Comparison of ENCODE assay signal across 23 mouse cellular contexts in the genomic region with DNA sequence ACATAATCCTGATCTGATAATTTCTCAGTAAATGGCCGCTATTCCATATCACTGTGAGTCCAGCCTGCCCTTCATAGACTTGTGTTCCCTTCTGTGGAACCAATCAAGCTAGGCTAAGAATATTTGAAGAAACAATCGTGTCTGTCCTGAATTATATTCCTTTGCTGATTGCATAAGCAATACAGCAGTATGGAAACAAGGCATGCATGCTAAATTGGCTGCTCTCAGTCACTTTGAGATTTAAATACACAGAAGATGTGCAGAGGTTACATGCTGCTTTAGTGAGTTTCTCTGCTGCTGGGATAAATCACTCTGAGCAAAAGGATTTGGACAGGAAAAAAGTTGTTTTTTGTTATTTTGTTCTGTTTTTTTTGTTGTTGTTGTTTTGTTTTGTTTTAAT.
DNase-seq lines count a peak whose midpoint lies in the region; ATAC-seq lines count a peak whose summit lies in the region.
"Had no signal": no experiment of that assay in that cellular context is flagged by ENCODE, and none has a peak within 500 bp of the region (broad histone marks: within the 10 kb centered on the region; RNA-seq: fewer than 3 reads in every experiment).

No protein-coding gene starts in this region.

- H3K9ac ChIP-seq in embryonic facial prominence, embryonic 13.5 days = no peak overlapping the region
- H3K9ac ChIP-seq in embryonic facial prominence, embryonic 14.5 days (ENCODE audit: low read depth, low read length) = no peak overlapping the region
- H3K9ac ChIP-seq: forebrain, embryonic 12.5 days had no signal

- DNase-seq in embryonic facial prominence, embryonic 10.5 days (ENCODE audit: low spot score) = no peak
- peak; percentile 4 for DNase-seq in brain, adult 2 months (ENCODE audit: low read depth, low spot score)
- peak; percentile 71 for DNase-seq in embryonic facial prominence, embryonic 14.5 days (ENCODE audit: low spot score)
- no peak for DNase-seq in right cerebral cortex, postnatal 36 days (ENCODE audit: low spot score in 2 of 2)
- no peak for DNase-seq in kidney, adult 9 months
- DNase-seq: adrenal gland, adult 8-10 months; adrenal gland, postnatal 14 days; adrenal gland, postnatal 36 days; B cell, adult 2 months; cerebellum, adult 11-12 months; cerebellum, adult 2 months; cerebellum, adult 9-10 months; cerebellum, postnatal 10 days; cerebellum, postnatal 25 days had no signal

- no peaks in the 10 kb centered on the region for H3K36me3 ChIP-seq in embryonic facial prominence, embryonic 13.5 days
- H3K36me3 ChIP-seq in embryonic facial prominence, embryonic 10.5 days (replicated peaks) = no peaks in the 10 kb centered on the region
- no peaks in the 10 kb centered on the region for H3K36me3 ChIP-seq in embryonic facial prominence, embryonic 14.5 days (ENCODE audit: control insufficient read depth, insufficient read depth, low read length)
- H3K36me3 ChIP-seq: forebrain, embryonic 12.5 days; G1E had no signal

- no peak overlapping the region for H3K4me3 ChIP-seq in embryonic facial prominence, embryonic 13.5 days
- no peak overlapping the region for H3K4me3 ChIP-seq in embryonic facial prominence, embryonic 10.5 days
- no peak overlapping the region for H3K4me3 ChIP-seq in embryonic facial prominence, embryonic 14.5 days (ENCODE audit: low read depth, low read length)
- H3K4me3 ChIP-seq: forebrain, embryonic 12.5 days had no signal

- H3K9me3 ChIP-seq in embryonic facial prominence, embryonic 13.5 days = no peaks in the 10 kb centered on the region
- H3K9me3 ChIP-seq in embryonic facial prominence, embryonic 10.5 days = no peaks in the 10 kb centered on the region
- no peaks in the 10 kb centered on the region for H3K9me3 ChIP-seq in embryonic facial prominence, embryonic 14.5 days (ENCODE audit: control insufficient read depth, low read length)
- H3K9me3 ChIP-seq: forebrain, embryonic 12.5 days had no signal

- H3K27me3 ChIP-seq in embryonic facial prominence, embryonic 13.5 days = no peaks in the 10 kb centered on the region
- H3K27me3 ChIP-seq in embryonic facial prominence, embryonic 10.5 days (replicated peaks; ENCODE audit: low read depth, poor library complexity, severe bottlenecking) = no peaks in the 10 kb centered on the region
- no peaks in the 10 kb centered on the region for H3K27me3 ChIP-seq in embryonic facial prominence, embryonic 14.5 days (replicated peaks; ENCODE audit: control insufficient read depth, insufficient read depth, low read length)
- H3K27me3 ChIP-seq: CH12.LX; forebrain, embryonic 12.5 days; Patski had no signal

- WGBS in embryonic facial prominence, embryonic 13.5 days = 51% methylated on average over 2 of the region's 2 CpGs
- WGBS in embryonic facial prominence, embryonic 10.5 days = 84% methylated on average over 2 of the region's 2 CpGs
- WGBS in embryonic facial prominence, embryonic 14.5 days = 61% methylated on average over 2 of the region's 2 CpGs

- peaks cover 36% of the 10 kb centered on the region for H3K4me1 ChIP-seq in embryonic facial prominence, embryonic 13.5 days
- H3K4me1 ChIP-seq in embryonic facial prominence, embryonic 10.5 days = peaks cover 16% of the 10 kb centered on the region
- peaks cover 25% of the 10 kb centered on the region for H3K4me1 ChIP-seq in embryonic facial prominence, embryonic 14.5 days (ENCODE audit: control insufficient read depth, insufficient read depth, low read length)

- H3K4me2 ChIP-seq in embryonic facial prominence, embryonic 13.5 days = no peak overlapping the region
- no peak overlapping the region for H3K4me2 ChIP-seq in embryonic facial prominence, embryonic 14.5 days (ENCODE audit: low read depth, low read length)
- H3K4me2 ChIP-seq: forebrain, embryonic 12.5 days had no signal

- H3K27ac ChIP-seq in embryonic facial prominence, embryonic 13.5 days = 0 out of 2 replicates have a peak overlapping the region, but pooled peaks have one; percentile 69
- H3K27ac ChIP-seq in embryonic facial prominence, embryonic 10.5 days (replicated peaks) = no peak overlapping the region
- H3K27ac ChIP-seq in embryonic facial prominence, embryonic 14.5 days (replicated peaks; ENCODE audit: low read depth, low read length) = 0 out of 2 replicates have a peak overlapping the region, but pooled peaks have one; percentile 36
- H3K27ac ChIP-seq: forebrain, embryonic 12.5 days had no signal

- no peak for ATAC-seq in embryonic facial prominence, embryonic 13.5 days (ENCODE audit: insufficient number of reproducible peaks, insufficient read depth, low FRiP score, low TSS enrichment, low read depth)
- no peak for ATAC-seq in embryonic facial prominence, embryonic 14.5 days (ENCODE audit: low read depth)
- ATAC-seq: activated CD4-positive, CD25-positive, alpha-beta regulatory T cell, adult 4 months; CD4-positive, CD25-positive, alpha-beta regulatory T cell, adult 4 months; forebrain, embryonic 14.5 days; forebrain, embryonic 16.5 days; Patski had no signal

Comparison
In these comparisons a context has a peak if more than half of its experiments do, and no peak if none do; other contexts are left out.
1. DNase-seq: peak in brain, adult 2 months (single experiment) and embryonic facial prominence, embryonic 14.5 days (single experiment); none in embryonic facial prominence, embryonic 10.5 days (single experiment), right cerebral cortex, postnatal 36 days (0 of 2) and kidney, adult 9 months (single experiment).